Mouse (Mus musculus) testis, postnatal 14 days (tissue): ENCODE measurements around the gene Gm17606.
"Not testable (repeated sequence)": the region's sequence is repeated elsewhere in the genome, so short reads cannot be mapped to it uniquely, and the experiment has no call there.

ENCODE experiments used
- DNase-seq: peaks from one replicate; pipeline ENCODE4 v3.0.0; 2021; ENCODE audit warnings: low spot score

The Gm17606 gene

GRCm38 (mm10) chr14:54640946-54641304 is at the start of gene Gm17606:
Gene Gm17606 (plus strand): TSS chr14:54640952.
- no peak for DNase-seq

GRCm38 (mm10) chr14:54591056-54591455 is 49.7 kb upstream of the Gm17606 start:
- DNase-seq = no peak

- DNase-seq = peak; percentile 45
Observed at GRCm38 (mm10) chr14:54592319-54592934, 48.3 kb upstream of the Gm17606 start.

GRCm38 (mm10) chr14:54594055-54594454 is 46.7 kb upstream of the Gm17606 start:
- DNase-seq = no peak

GRCm38 (mm10) chr14:54594631-54595414 is 45.9 kb upstream of the Gm17606 start:
- no peak for DNase-seq

GRCm38 (mm10) chr14:54597084-54597483 is 43.7 kb upstream of the Gm17606 start:
- DNase-seq = no peak

GRCm38 (mm10) chr14:54601601-54602000 is 39.2 kb upstream of the Gm17606 start:
- DNase-seq = no peak

GRCm38 (mm10) chr14:54602613-54603012 is 38.1 kb upstream of the Gm17606 start:
- DNase-seq = no peak

GRCm38 (mm10) chr14:54603038-54603654 is 37.6 kb upstream of the Gm17606 start:
- DNase-seq = peak; percentile 98

GRCm38 (mm10) chr14:54603686-54604085 is 37.1 kb upstream of the Gm17606 start:
- DNase-seq = no peak

- DNase-seq = peak; percentile 88
Observed at GRCm38 (mm10) chr14:54605752-54606321, 34.9 kb upstream of the Gm17606 start, which contains the start of gene 4931414P19Rik. Gene 4931414P19Rik (minus strand): TSS chr14:54605993.

GRCm38 (mm10) chr14:54607226-54607625 is 33.5 kb upstream of the Gm17606 start:
- DNase-seq = no peak

- no peak for DNase-seq
Observed at GRCm38 (mm10) chr14:54609245-54609644, 31.5 kb upstream of the Gm17606 start.

- no peak for DNase-seq
Observed at GRCm38 (mm10) chr14:54609962-54610361, 30.8 kb upstream of the Gm17606 start.

GRCm38 (mm10) chr14:54610648-54611047 is 30.1 kb upstream of the Gm17606 start:
- DNase-seq = no peak

GRCm38 (mm10) chr14:54614130-54614529 is 26.6 kb upstream of the Gm17606 start:
- not testable (repeated sequence) for DNase-seq

- no peak for DNase-seq
Observed at GRCm38 (mm10) chr14:54616226-54616825, 24.4 kb upstream of the Gm17606 start.

- no peak for DNase-seq
Observed at GRCm38 (mm10) chr14:54617152-54617896, 23.4 kb upstream of the Gm17606 start.

GRCm38 (mm10) chr14:54617897-54618365 is 22.8 kb upstream of the Gm17606 start, which contains the start of gene Psmb5:
Gene Psmb5 (minus strand): TSS chr14:54618022.
- peak; percentile 91 for DNase-seq

GRCm38 (mm10) chr14:54621133-54621532 is 19.6 kb upstream of the Gm17606 start, which contains the start of gene Psmb11:
Gene Psmb11 (plus strand): TSS chr14:54621433.
- no peak for DNase-seq

GRCm38 (mm10) chr14:54623334-54623733 is 17.4 kb upstream of the Gm17606 start:
- DNase-seq = no peak
